Mouse (Mus musculus) embryonic facial prominence, embryonic 10.5 days (tissue): ENCODE measurements around the gene Slco1a5. TPM values are rescaled to one million over a fixed set of nuclear protein-coding genes. Genes with fewer than 3 reads are reported as not detected.
"Not testable (repeated sequence)": the region's sequence is repeated elsewhere in the genome, so short reads cannot be mapped to it uniquely, and the experiment has no call there.

Source experiments
- DNase-seq: peaks from one replicate; pipeline ENCODE4 v3.0.0-alpha.2; 2017; ENCODE audit warnings: low spot score
- H3K27ac ChIP-seq: fragments of 300-500 bp; sonication (generic); replicated peaks from 2 replicates; pipeline ENCODE4 v1.5.1; 2016; ENCODE audit warnings: mild to moderate bottlenecking
- H3K27me3 ChIP-seq: fragments of 300-500 bp; sonication (generic); replicated peaks from 2 replicates; pipeline ENCODE4 v1.6.1; 2016; ENCODE audit warnings: low read depth, mild to moderate bottlenecking; ENCODE audit not compliant: poor library complexity, severe bottlenecking
- H3K36me3 ChIP-seq: fragments of 300-500 bp; sonication (generic); replicated peaks from 2 replicates; pipeline ENCODE4 v1.6.1; 2016; ENCODE audit warnings: mild to moderate bottlenecking, moderate library complexity
- H3K4me1 ChIP-seq: fragments of 300-500 bp; sonication (generic); 2 replicates; pipeline ENCODE4 v1.6.1; 2016
- H3K4me3 ChIP-seq: fragments of 300-500 bp; sonication (generic); 2 replicates; pipeline ENCODE4 v1.5.1; 2016; ENCODE audit warnings: mild to moderate bottlenecking, moderate library complexity
- H3K9me3 ChIP-seq: fragments of 300-500 bp; sonication (generic); 2 replicates; pipeline ENCODE4 v1.6.1; 2016; ENCODE audit warnings: mild to moderate bottlenecking
- WGBS: fragments of 180-500 bp; shearing (Covaris S2); methylation state at CpG from one replicate; pipeline ENCODE4 v1.1.7; 2016; 5-methylcytosine and 5-hydroxymethylcytosine counted together
- polyA plus RNA-seq: library from polyadenylated mRNA; unstranded; fragments of >200 nt; fragmentation: Nextera tagmentation; extraction: Ambion mirVana; gene quantifications from 2 replicates; pipeline ENCODE4 v1.2.1, GENCODE M21; 2016

The Slco1a5 gene
- polyA plus RNA-seq, 1 experiment from 2014 or later, result 0.51 TPM

- H3K27me3 ChIP-seq, H3K9me3 ChIP-seq, DNase-seq, H3K4me1 ChIP-seq, H3K27ac ChIP-seq, H3K4me3 ChIP-seq, H3K36me3 ChIP-seq: not testable (repeated sequence)
- 91% methylated on average over 1 of the region's 1 CpGs for WGBS
Measured at GRCm38 (mm10) chr6:142250738-142251307, 72.0 kb downstream of the Slco1a5 start.

GRCm38 (mm10) chr6:142245065-142245464 is 77.7 kb downstream of the Slco1a5 start:
- Histone ChIP-seq H3K4me1 (no peaks in the 10 kb centered on the region), H3K27me3 (no peaks in the 10 kb centered on the region), H3K9me3 (no peaks in the 10 kb centered on the region), H3K36me3 (no peaks in the 10 kb centered on the region), H3K27ac (no peak overlapping the region), H3K4me3 (no peak overlapping the region)
- WGBS, result 80% methylated on average over 5 of the region's 5 CpGs
- no peak for DNase-seq

- Histone ChIP-seq H3K4me1 (no peaks in the 10 kb centered on the region), H3K9me3 (no peaks in the 10 kb centered on the region), H3K27me3 (no peaks in the 10 kb centered on the region), H3K27ac (no peak overlapping the region), H3K36me3 (no peaks in the 10 kb centered on the region), H3K4me3 (no peak overlapping the region)
- 72% methylated on average over 1 of the region's 1 CpGs for WGBS
- DNase-seq, result no peak
Measured at GRCm38 (mm10) chr6:142239468-142239867, 83.3 kb downstream of the Slco1a5 start.

GRCm38 (mm10) chr6:142220138-142220537 is 102.6 kb downstream of the Slco1a5 start:
- Histone ChIP-seq H3K27me3 (no peaks in the 10 kb centered on the region), H3K27ac (no peak overlapping the region), H3K4me3 (no peak overlapping the region), H3K36me3 (no peaks in the 10 kb centered on the region), H3K4me1 (no peaks in the 10 kb centered on the region), H3K9me3 (no peaks in the 10 kb centered on the region)
- no peak for DNase-seq

GRCm38 (mm10) chr6:142211821-142212220 is 111.0 kb downstream of the Slco1a5 start:
- Histone ChIP-seq H3K36me3 (no peaks in the 10 kb centered on the region), H3K4me1 (no peaks in the 10 kb centered on the region), H3K27ac (no peak overlapping the region), H3K9me3 (no peaks in the 10 kb centered on the region), H3K27me3 (no peaks in the 10 kb centered on the region), H3K4me3 (no peak overlapping the region)
- DNase-seq, result no peak

- Histone ChIP-seq H3K4me3 (no peak overlapping the region), H3K27me3 (no peaks in the 10 kb centered on the region), H3K27ac (no peak overlapping the region), H3K4me1 (no peaks in the 10 kb centered on the region), H3K36me3 (no peaks in the 10 kb centered on the region), H3K9me3 (no peaks in the 10 kb centered on the region)
- no peak for DNase-seq
Measured at GRCm38 (mm10) chr6:142209749-142210148, 113.0 kb downstream of the Slco1a5 start.

- no peaks in the 10 kb centered on the region for H3K9me3 ChIP-seq
- 87% methylated on average over 4 of the region's 4 CpGs for WGBS
- no peaks in the 10 kb centered on the region for H3K4me1 ChIP-seq
- no peaks in the 10 kb centered on the region for H3K27me3 ChIP-seq
- no peak within 1 kb of the TSS for H3K27ac ChIP-seq
- H3K36me3 ChIP-seq, result no peaks in the 10 kb centered on the region
- no peak within 1 kb of the TSS for H3K4me3 ChIP-seq
- DNase-seq, result no peak
Measured at GRCm38 (mm10) chr6:142208421-142208820, 114.4 kb downstream of the Slco1a5 start, which contains the start of gene Slco1a6. Gene Slco1a6, minus strand, starts transcription at chr6:142208521.

GRCm38 (mm10) chr6:142200524-142200923 is 122.3 kb downstream of the Slco1a5 start:
- Histone ChIP-seq H3K36me3 (no peaks in the 10 kb centered on the region), H3K4me1 (no peaks in the 10 kb centered on the region), H3K27ac (no peak overlapping the region), H3K27me3 (no peaks in the 10 kb centered on the region), H3K9me3 (no peaks in the 10 kb centered on the region), H3K4me3 (no peak overlapping the region)
- no peak for DNase-seq

GRCm38 (mm10) chr6:142194245-142194644 is 128.5 kb downstream of the Slco1a5 start:
- WGBS, result 84% methylated on average over 8 of the region's 8 CpGs
- no peak for DNase-seq
- Histone ChIP-seq H3K36me3 (no peaks in the 10 kb centered on the region), H3K27ac (no peak overlapping the region), H3K9me3 (no peaks in the 10 kb centered on the region), H3K27me3 (no peaks in the 10 kb centered on the region), H3K4me3 (no peak overlapping the region), H3K4me1 (no peaks in the 10 kb centered on the region)

- H3K9me3 ChIP-seq, result no peaks in the 10 kb centered on the region
Measured at GRCm38 (mm10) chr6:142191962-142192361, 130.8 kb downstream of the Slco1a5 start.

GRCm38 (mm10) chr6:142187426-142187825 is 135.4 kb downstream of the Slco1a5 start:
- H3K27ac ChIP-seq, result no peak overlapping the region
- H3K36me3 ChIP-seq, result no peaks in the 10 kb centered on the region
- no peak overlapping the region for H3K4me3 ChIP-seq
- no peaks in the 10 kb centered on the region for H3K27me3 ChIP-seq
- H3K9me3 ChIP-seq, result no peaks in the 10 kb centered on the region
- DNase-seq, result no peak
- no peaks in the 10 kb centered on the region for H3K4me1 ChIP-seq
- whole genome bisulfite sequencing, result 93% methylated on average over 3 of the region's 3 CpGs

More at GRCm38 (mm10) chr6:142191962-142192361, 130.8 kb downstream of the Slco1a5 start:
- no peak overlapping the region for H3K27ac ChIP-seq
- no peaks in the 10 kb centered on the region for H3K4me1 ChIP-seq
- WGBS, result 80% methylated on average over 1 of the region's 1 CpGs
- no peak overlapping the region for H3K4me3 ChIP-seq
- H3K27me3 ChIP-seq, result no peaks in the 10 kb centered on the region
- H3K36me3 ChIP-seq, result no peaks in the 10 kb centered on the region
- DNase-seq, result no peak

- 69% methylated on average over 2 of the region's 2 CpGs for WGBS
Measured at GRCm38 (mm10) chr6:142185868-142186415, 136.8 kb downstream of the Slco1a5 start.

More at GRCm38 (mm10) chr6:142185868-142186415, 136.8 kb downstream of the Slco1a5 start:
- no peaks in the 10 kb centered on the region for H3K36me3 ChIP-seq
- no peaks in the 10 kb centered on the region for H3K9me3 ChIP-seq
- no peaks in the 10 kb centered on the region for H3K27me3 ChIP-seq
- no peak overlapping the region for H3K27ac ChIP-seq
- DNase-seq, result no peak
- H3K4me1 ChIP-seq, result no peaks in the 10 kb centered on the region
- H3K4me3 ChIP-seq, result no peak overlapping the region
